Mouse (Mus musculus): ENCODE data around the gene Ptprb. TPM values are rescaled to one million over a fixed set of nuclear protein-coding genes. Genes with fewer than 3 reads are reported as not detected.

Ptprb gene
- total and polyA plus RNA-seq, 3 experiments, result 14.8 to 66.3 (median 63.1) TPM

DNA sequence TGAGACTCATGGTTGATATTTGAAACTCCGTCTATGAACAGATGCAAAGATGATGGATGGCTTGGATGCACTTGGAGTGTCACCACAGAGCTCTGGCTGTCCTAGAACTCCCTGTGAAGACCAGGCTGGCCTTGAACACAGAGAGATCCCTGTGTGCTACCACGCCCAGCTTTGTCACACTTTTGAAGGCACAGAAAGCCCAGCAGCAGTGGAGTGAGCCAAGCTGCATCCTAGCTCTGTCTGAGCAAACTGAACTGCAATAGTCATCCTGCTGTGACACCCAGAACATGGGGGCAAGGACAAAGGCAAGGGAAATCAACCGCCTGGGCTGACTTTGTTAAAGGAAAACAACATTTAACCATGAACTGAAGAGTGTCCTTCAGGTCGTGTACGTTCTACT, 141.4 kb downstream of the Ptprb start:
- DNase-seq, result no peak
- Histone ChIP-seq H3K9ac (ENCODE audit: low read depth, low read length) (no peak overlapping the region), H3K27ac (no peak overlapping the region), H3K4me3 (no peak overlapping the region), H3K36me3 (ENCODE audit: control insufficient read depth, insufficient read depth, low read length) (no peaks in the 10 kb centered on the region), H3K27me3 (ENCODE audit: control insufficient read depth, insufficient read depth, low read length) (no peaks in the 10 kb centered on the region), H3K4me1 (ENCODE audit: control insufficient read depth, insufficient read depth, low read length) (no peaks in the 10 kb centered on the region), H3K79me2 (replicated peaks; ENCODE audit: control insufficient read depth, insufficient read depth, low read length) (no peaks in the 10 kb centered on the region)
- WGBS, result 49% methylated on average over 5 of the region's 5 CpGs
- intact Hi-C loops (cut with DNase I), result no loop called here
- TF ChIP-seq POLR2A (IDR thresholded peaks at IDR 0.05; ENCODE audit: insufficient read depth, low read depth, low read length), result no peak
- TF ChIP-seq EP300 (IDR thresholded peaks at IDR 0.05; ENCODE audit: insufficient read depth, low read depth, low read length), result no peak
- no peak for TF ChIP-seq CTCF (IDR thresholded peaks at IDR 0.05)

DNA sequence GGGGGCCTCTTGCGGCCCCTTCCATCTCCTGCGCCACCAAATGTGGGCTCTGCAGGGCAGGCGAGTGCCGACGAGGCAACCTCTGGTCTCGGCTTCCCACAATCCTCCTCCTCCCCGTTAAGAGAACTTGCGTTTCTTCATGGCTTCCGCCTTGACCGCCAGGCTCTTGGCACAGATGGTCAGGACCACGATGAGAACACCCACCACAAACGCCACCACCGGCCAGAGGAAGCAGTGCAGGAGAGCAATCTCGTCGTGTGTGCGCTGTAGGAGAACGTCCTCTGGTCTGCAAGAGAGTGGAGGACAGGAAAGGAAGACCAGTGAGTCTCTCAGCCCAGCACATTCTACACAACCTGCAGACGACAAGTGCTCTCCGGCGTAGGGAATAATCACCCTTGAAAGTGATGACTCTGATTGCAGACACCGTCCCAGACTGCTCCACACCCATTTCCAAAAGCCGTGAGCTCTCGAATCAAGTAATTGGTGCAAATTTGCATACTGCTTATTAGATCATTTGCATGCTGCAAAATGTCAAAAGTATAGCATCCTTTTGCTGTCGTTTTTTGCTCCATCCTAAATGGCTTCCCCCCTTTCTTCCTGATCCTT, 142.9 kb downstream of the Ptprb start:
- Histone ChIP-seq H3K36me3 (ENCODE audit: control insufficient read depth, insufficient read depth, low read length) (no peaks in the 10 kb centered on the region), H3K9ac (ENCODE audit: low read depth, low read length) (no peak overlapping the region), H3K79me2 (replicated peaks; ENCODE audit: control insufficient read depth, insufficient read depth, low read length) (no peaks in the 10 kb centered on the region), H3K4me1 (ENCODE audit: control insufficient read depth, insufficient read depth, low read length) (no peaks in the 10 kb centered on the region), H3K27me3 (ENCODE audit: control insufficient read depth, insufficient read depth, low read length) (no peaks in the 10 kb centered on the region), H3K4me3 (no peak overlapping the region), H3K27ac (no peak overlapping the region)
- WGBS, result 66% methylated on average over 24 of the region's 24 CpGs
- intact Hi-C loops (cut with DNase I), result no loop called here
- DNase-seq, result no peak
- TF ChIP-seq EP300 (IDR thresholded peaks at IDR 0.05; ENCODE audit: insufficient read depth, low read depth, low read length) (no peak), POLR2A (IDR thresholded peaks at IDR 0.05; ENCODE audit: insufficient read depth, low read depth, low read length) (no peak), CTCF (IDR thresholded peaks at IDR 0.05) (no peak)

DNA sequence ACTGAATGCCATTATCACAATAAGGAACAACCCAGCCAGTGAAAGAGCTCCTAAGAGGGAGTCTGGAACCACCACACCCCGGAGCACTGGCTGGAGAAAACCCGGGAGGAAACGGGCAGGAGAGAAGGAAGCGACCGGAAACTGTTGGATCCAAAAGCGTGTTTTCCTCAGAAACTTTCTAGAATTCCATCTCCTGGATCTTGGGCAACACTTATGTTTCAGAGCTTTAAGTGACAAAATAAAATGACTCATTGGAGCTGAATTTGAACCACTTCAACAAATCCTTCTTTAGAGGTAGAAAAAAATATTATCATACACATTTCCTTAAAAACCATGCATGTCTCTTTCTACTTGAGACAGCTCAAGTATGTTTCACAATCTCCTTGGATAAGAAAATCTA, 145.7 kb downstream of the Ptprb start:
- TF ChIP-seq POLR2A (IDR thresholded peaks at IDR 0.05; ENCODE audit: insufficient read depth, low read depth, low read length) (no peak), CTCF (IDR thresholded peaks at IDR 0.05) (no peak), EP300 (IDR thresholded peaks at IDR 0.05; ENCODE audit: insufficient read depth, low read depth, low read length) (no peak)
- 70% methylated on average over 6 of the region's 6 CpGs for WGBS
- H3K79me2 ChIP-seq (replicated peaks; ENCODE audit: control insufficient read depth, insufficient read depth, low read length), result no peaks in the 10 kb centered on the region

DNA sequence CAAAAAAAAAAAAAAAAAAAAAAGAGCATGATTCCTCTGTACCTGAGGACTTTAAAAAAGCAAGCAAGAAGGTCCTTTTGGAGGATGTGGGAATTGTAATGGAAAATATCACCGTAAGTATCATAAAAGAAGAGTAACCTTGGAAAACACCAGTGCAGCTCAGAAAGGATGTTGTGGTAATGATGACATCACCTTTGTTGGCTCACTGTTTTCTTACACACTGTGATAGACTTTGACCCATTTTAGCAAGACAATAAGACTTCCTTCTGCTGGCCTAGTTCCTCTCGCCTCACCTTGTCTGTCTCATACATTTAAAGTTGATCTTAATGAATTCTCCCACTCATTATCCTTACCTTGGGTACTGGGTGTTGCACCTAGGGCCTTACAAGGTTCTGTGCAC, 147.2 kb downstream of the Ptprb start:
- Histone ChIP-seq H3K79me2 (replicated peaks; ENCODE audit: control insufficient read depth, insufficient read depth, low read length) (no peaks in the 10 kb centered on the region), H3K4me1 (ENCODE audit: control insufficient read depth, insufficient read depth, low read length) (no peaks in the 10 kb centered on the region), H3K36me3 (ENCODE audit: control insufficient read depth, insufficient read depth, low read length) (no peaks in the 10 kb centered on the region), H3K4me3 (no peak overlapping the region), H3K27me3 (ENCODE audit: control insufficient read depth, insufficient read depth, low read length) (no peaks in the 10 kb centered on the region), H3K9ac (ENCODE audit: low read depth, low read length) (no peak overlapping the region), H3K27ac (no peak overlapping the region)
- DNase-seq, result no peak
- WGBS, result 54% methylated on average over 2 of the region's 2 CpGs
- no peak for TF ChIP-seq EP300 (IDR thresholded peaks at IDR 0.05; ENCODE audit: insufficient read depth, low read depth, low read length)
- no peak for TF ChIP-seq CTCF (IDR thresholded peaks at IDR 0.05)
- TF ChIP-seq POLR2A (IDR thresholded peaks at IDR 0.05; ENCODE audit: insufficient read depth, low read depth, low read length), result no peak
- intact Hi-C loops (cut with DNase I), result no loop called here

More for the DNA sequence above, 145.7 kb downstream of the Ptprb start:
- H3K9ac ChIP-seq (ENCODE audit: low read depth, low read length), result no peak overlapping the region
- no peaks in the 10 kb centered on the region for H3K36me3 ChIP-seq (ENCODE audit: control insufficient read depth, insufficient read depth, low read length)
- no peaks in the 10 kb centered on the region for H3K4me1 ChIP-seq (ENCODE audit: control insufficient read depth, insufficient read depth, low read length)
- intact Hi-C loops (cut with DNase I), result no loop called here
- no peak overlapping the region for H3K27ac ChIP-seq
- H3K4me3 ChIP-seq, result no peak overlapping the region
- H3K27me3 ChIP-seq (ENCODE audit: control insufficient read depth, insufficient read depth, low read length), result no peaks in the 10 kb centered on the region
- DNase-seq, result no peak

DNA sequence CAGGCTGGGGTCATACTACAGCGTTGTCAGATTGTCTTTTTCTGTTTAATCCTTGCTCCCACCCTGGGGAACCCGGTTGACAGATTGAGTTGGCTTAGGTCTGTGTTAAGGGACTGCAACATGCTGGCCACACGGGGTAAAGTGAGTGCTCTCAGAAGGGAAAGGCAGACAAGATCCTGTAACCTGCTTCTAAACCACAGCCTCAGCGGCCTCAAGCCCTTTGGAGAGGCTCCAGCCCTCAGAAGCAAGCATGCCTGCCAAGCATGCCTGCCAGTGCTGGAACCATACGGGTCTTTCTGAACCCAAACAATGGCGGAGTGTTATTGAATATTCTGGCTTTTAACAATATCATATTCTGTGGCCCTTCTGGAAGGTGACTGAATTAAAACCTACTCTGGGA, 149.6 kb downstream of the Ptprb start:
- Histone ChIP-seq H3K9ac (ENCODE audit: low read depth, low read length) (no peak overlapping the region), H3K79me2 (replicated peaks; ENCODE audit: control insufficient read depth, insufficient read depth, low read length) (no peaks in the 10 kb centered on the region), H3K27ac (no peak overlapping the region), H3K27me3 (ENCODE audit: control insufficient read depth, insufficient read depth, low read length) (no peaks in the 10 kb centered on the region), H3K4me1 (ENCODE audit: control insufficient read depth, insufficient read depth, low read length) (no peaks in the 10 kb centered on the region), H3K4me3 (no peak overlapping the region), H3K36me3 (ENCODE audit: control insufficient read depth, insufficient read depth, low read length) (no peaks in the 10 kb centered on the region)
- 73% methylated on average over 6 of the region's 6 CpGs for WGBS
- intact Hi-C loops (cut with DNase I), result no loop called here
- TF ChIP-seq CTCF (IDR thresholded peaks at IDR 0.05) (no peak), POLR2A (IDR thresholded peaks at IDR 0.05; ENCODE audit: insufficient read depth, low read depth, low read length) (no peak), EP300 (IDR thresholded peaks at IDR 0.05; ENCODE audit: insufficient read depth, low read depth, low read length) (no peak)
- DNase-seq, result no peak

DNA sequence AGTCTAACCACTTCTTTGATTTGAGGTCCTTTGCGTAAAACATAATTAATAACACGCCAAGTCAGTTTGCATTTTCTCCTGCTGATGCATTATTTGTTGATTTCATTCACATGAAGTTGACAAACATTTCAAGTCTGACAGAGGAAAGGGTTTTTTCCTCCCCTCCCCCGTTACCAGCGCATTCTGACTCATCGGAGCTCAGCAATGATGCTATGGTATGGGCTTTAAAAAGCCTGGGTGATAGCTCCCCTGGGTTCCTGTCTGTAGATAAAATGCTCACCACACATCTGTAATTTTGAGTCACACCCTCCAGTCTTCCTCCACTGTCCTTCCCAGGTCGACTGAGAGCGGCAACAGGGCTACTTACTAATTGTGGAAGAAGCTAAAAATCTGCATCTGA, 150.9 kb downstream of the Ptprb start:
- WGBS, result 70% methylated on average over 7 of the region's 7 CpGs
- H3K27ac ChIP-seq, result no peak overlapping the region
- TF ChIP-seq CTCF (IDR thresholded peaks at IDR 0.05) (no peak), POLR2A (IDR thresholded peaks at IDR 0.05; ENCODE audit: insufficient read depth, low read depth, low read length) (no peak), EP300 (IDR thresholded peaks at IDR 0.05; ENCODE audit: insufficient read depth, low read depth, low read length) (no peak)
- intact Hi-C loops (cut with DNase I), result no loop called here
- no peak overlapping the region for H3K9ac ChIP-seq (ENCODE audit: low read depth, low read length)
- H3K36me3 ChIP-seq (ENCODE audit: control insufficient read depth, insufficient read depth, low read length), result no peaks in the 10 kb centered on the region
- no peak for DNase-seq
- no peak overlapping the region for H3K4me3 ChIP-seq
- no peaks in the 10 kb centered on the region for H3K79me2 ChIP-seq (replicated peaks; ENCODE audit: control insufficient read depth, insufficient read depth, low read length)
- H3K4me1 ChIP-seq (ENCODE audit: control insufficient read depth, insufficient read depth, low read length), result no peaks in the 10 kb centered on the region
- no peaks in the 10 kb centered on the region for H3K27me3 ChIP-seq (ENCODE audit: control insufficient read depth, insufficient read depth, low read length)
